Comparison of ENCODE assay signal across 15 mouse cellular contexts in the genomic region with DNA sequence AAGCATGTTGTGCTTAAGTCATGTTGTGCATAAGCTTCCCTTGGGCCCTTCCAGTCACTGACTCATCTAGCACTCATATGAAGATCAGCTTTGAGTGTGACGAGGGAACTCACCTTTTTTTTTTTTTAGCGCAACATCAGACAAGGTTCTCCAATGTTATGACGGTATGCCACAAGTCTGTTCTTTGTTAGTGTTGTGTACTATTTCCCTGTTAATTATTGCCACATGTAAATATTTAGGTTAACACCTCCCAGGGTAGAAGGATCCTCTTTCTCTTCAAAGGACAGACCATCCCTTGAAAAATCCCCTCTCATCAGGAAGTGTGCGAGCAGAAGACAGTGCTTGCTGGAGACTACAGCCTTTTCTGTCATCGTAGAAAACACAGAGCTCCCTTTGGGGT.
A peak's percentile ranks its signal among the peaks of the same experiment; 100 is the strongest.
DNase-seq lines count a peak whose midpoint lies in the region; ATAC-seq lines count a peak whose summit lies in the region.
"Had no signal": no experiment of that assay in that cellular context is flagged by ENCODE, and none has a peak within 500 bp of the region (broad histone marks: within the 10 kb centered on the region; RNA-seq: fewer than 3 reads in every experiment).

No protein-coding gene starts in this region.

- no peak overlapping the region for H3K9ac ChIP-seq in limb, embryonic 11.5 days (ENCODE audit: low read length)
- H3K9ac ChIP-seq in kidney, embryonic 16.5 days (replicated peaks; ENCODE audit: low read length) = no peak overlapping the region
- H3K9ac ChIP-seq: kidney, embryonic 15.5 days had no signal

- H3K9me3 ChIP-seq in embryonic facial prominence, embryonic 10.5 days = peaks cover 5% of the 10 kb centered on the region; the same call in 1 of the 2 replicates
- H3K9me3 ChIP-seq in limb, embryonic 11.5 days (ENCODE audit: control insufficient read depth, low read length) = no peaks in the 10 kb centered on the region
- H3K9me3 ChIP-seq in kidney, embryonic 16.5 days (ENCODE audit: low read length) = peaks cover 6% of the 10 kb centered on the region; the same call in 1 of the 2 replicates
- H3K9me3 ChIP-seq: kidney, embryonic 15.5 days had no signal

- no peak overlapping the region for H3K4me2 ChIP-seq in limb, embryonic 11.5 days (ENCODE audit: low read depth, severe bottlenecking)
- H3K4me2 ChIP-seq in kidney, embryonic 16.5 days (replicated peaks; ENCODE audit: low read depth, low read length) = no peak overlapping the region
- H3K4me2 ChIP-seq: kidney, embryonic 15.5 days had no signal

- no peaks in the 10 kb centered on the region for H3K36me3 ChIP-seq in embryonic facial prominence, embryonic 10.5 days (replicated peaks)
- H3K36me3 ChIP-seq in limb, embryonic 11.5 days (ENCODE audit: control insufficient read depth, insufficient read depth, low read length) = no peaks in the 10 kb centered on the region
- H3K36me3 ChIP-seq in kidney, embryonic 16.5 days (ENCODE audit: insufficient read depth, low read length) = no peaks in the 10 kb centered on the region
- H3K36me3 ChIP-seq: kidney, embryonic 15.5 days had no signal

- 0 out of 2 replicates have a peak, but pooled peaks cover 3% of the 10 kb centered on the region for H3K27me3 ChIP-seq in embryonic facial prominence, embryonic 10.5 days (replicated peaks; ENCODE audit: low read depth, poor library complexity, severe bottlenecking)
- H3K27me3 ChIP-seq in limb, embryonic 11.5 days (ENCODE audit: control insufficient read depth, insufficient read depth, low read length) = no peaks in the 10 kb centered on the region
- H3K27me3 ChIP-seq in kidney, embryonic 16.5 days (ENCODE audit: insufficient read depth, low read length) = no peaks in the 10 kb centered on the region
- H3K27me3 ChIP-seq: kidney, embryonic 15.5 days had no signal

- ATAC-seq in frontal cortex, adult (ENCODE audit: low TSS enrichment) = peak; percentile 28; the same call in 1 of the 2 replicates
- no peak for ATAC-seq in limb, embryonic 11.5 days (ENCODE audit: insufficient number of reproducible peaks, low FRiP score, low TSS enrichment, low read depth)
- ATAC-seq in kidney, embryonic 16.5 days (ENCODE audit: low FRiP score, low TSS enrichment) = no peak
- ATAC-seq in cerebellum, adult (ENCODE audit: insufficient number of reproducible peaks, low FRiP score, low TSS enrichment) = no peak
- ATAC-seq: forebrain, embryonic 14.5 days had no signal

- no peak for DNase-seq in frontal cortex, postnatal 10 days (ENCODE audit: low spot score in 2 of 2)
- DNase-seq in embryonic facial prominence, embryonic 10.5 days (ENCODE audit: low spot score) = no peak
- DNase-seq in limb, embryonic 11.5 days (ENCODE audit: low spot score) = no peak
- no peak for DNase-seq in ovary, postnatal 10 days (ENCODE audit: low spot score)
- no peak for DNase-seq in adipocyte (ENCODE audit: low spot score)
- DNase-seq: cerebellum, postnatal 10 days; gastrocnemius, postnatal 14 days; heart, postnatal 36 days; lung, adult 2 months; midbrain, embryonic 14.5 days had no signal

- WGBS in embryonic facial prominence, embryonic 10.5 days = 51% methylated on average over 5 of the region's 5 CpGs
- 48% methylated on average over 5 of the region's 5 CpGs for WGBS in limb, embryonic 11.5 days
- WGBS in kidney, embryonic 16.5 days = 75% methylated on average over 5 of the region's 5 CpGs

- H3K27ac ChIP-seq in embryonic facial prominence, embryonic 10.5 days (replicated peaks) = peak overlapping the region; percentile 70
- H3K27ac ChIP-seq in limb, embryonic 11.5 days (replicated peaks; ENCODE audit: low read depth, low read length) = 0 out of 2 replicates have a peak overlapping the region, but pooled peaks have one; percentile 12
- no peak overlapping the region for H3K27ac ChIP-seq in kidney, embryonic 16.5 days (ENCODE audit: low read length)

- H3K4me3 ChIP-seq in embryonic facial prominence, embryonic 10.5 days = no peak overlapping the region
- no peak overlapping the region for H3K4me3 ChIP-seq in limb, embryonic 11.5 days (ENCODE audit: low read depth, low read length)
- H3K4me3 ChIP-seq in kidney, embryonic 16.5 days (ENCODE audit: low read length) = no peak overlapping the region
- H3K4me3 ChIP-seq: kidney, embryonic 15.5 days had no signal

- peaks cover 28% of the 10 kb centered on the region for H3K4me1 ChIP-seq in embryonic facial prominence, embryonic 10.5 days
- H3K4me1 ChIP-seq in limb, embryonic 11.5 days (ENCODE audit: control insufficient read depth, insufficient read depth, low read length) = peaks cover 15% of the 10 kb centered on the region
- H3K4me1 ChIP-seq in kidney, embryonic 16.5 days (ENCODE audit: insufficient read depth, low read length) = peaks cover 9% of the 10 kb centered on the region; the same call in 1 of the 2 replicates
